Comparison of ENCODE assay signal across 24 mouse cellular contexts in the genomic region with DNA sequence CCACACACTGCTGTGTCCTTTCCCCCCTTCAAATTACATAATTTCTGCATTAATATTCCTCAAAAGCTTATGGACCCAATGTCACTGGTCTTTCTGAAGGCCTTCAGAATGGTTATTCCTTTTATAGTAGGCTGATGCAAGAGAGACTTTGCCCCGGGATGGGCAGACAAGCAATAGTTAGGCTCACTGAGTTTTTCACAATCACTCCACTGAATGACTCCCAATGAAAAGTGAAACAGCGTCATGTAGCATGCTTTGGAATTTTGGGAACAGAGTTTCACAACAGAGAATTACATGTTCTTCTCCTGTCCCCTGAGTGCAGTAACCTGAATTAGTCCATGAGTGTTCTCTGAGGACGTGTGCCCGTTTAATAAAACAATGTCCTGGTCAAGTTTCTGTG.
DNase-seq lines count a peak whose midpoint lies in the region; ATAC-seq and TF ChIP-seq lines count a peak whose summit lies in the region.
"Had no signal": no experiment of that assay in that cellular context is flagged by ENCODE, and none has a peak within 500 bp of the region (broad histone marks: within the 10 kb centered on the region; RNA-seq: fewer than 3 reads in every experiment).

No protein-coding gene starts in this region.

- no peaks in the 10 kb centered on the region for H3K27me3 ChIP-seq in heart, embryonic 11.5 days (ENCODE audit: control insufficient read depth, insufficient read depth, low read length)
- H3K27me3 ChIP-seq: hindbrain, embryonic 12.5 days; limb, embryonic 13.5 days; megakaryocyte, embryonic 14.5 days; neural tube, embryonic 12.5 days had no signal

- H3K9me3 ChIP-seq in heart, embryonic 11.5 days (replicated peaks; ENCODE audit: control insufficient read depth, low read length) = no peaks in the 10 kb centered on the region
- H3K9me3 ChIP-seq: embryonic facial prominence, embryonic 10.5 days; hindbrain, embryonic 12.5 days; limb, embryonic 13.5 days; megakaryocyte, embryonic 14.5 days; neural tube, embryonic 12.5 days had no signal

- WGBS in large intestine, adult 2 months = 45% methylated on average over 4 of the region's 4 CpGs
- 80% methylated on average over 4 of the region's 4 CpGs for WGBS in heart, embryonic 11.5 days (ENCODE audit: insufficient replicate concordance)

- H3K4me1 ChIP-seq in embryonic fibroblast, embryonic 13.5 days (ENCODE audit: control insufficient read depth, insufficient read depth, low read length) = no peaks in the 10 kb centered on the region
- H3K4me1 ChIP-seq in heart, embryonic 11.5 days (ENCODE audit: control insufficient read depth, insufficient read depth, low read length) = no peaks in the 10 kb centered on the region
- H3K4me1 ChIP-seq: embryonic facial prominence, embryonic 10.5 days; hindbrain, embryonic 12.5 days; limb, embryonic 13.5 days; megakaryocyte, embryonic 14.5 days; neural tube, embryonic 12.5 days had no signal

- peak; percentile 5 for DNase-seq in gastrocnemius, postnatal 25 days
- no peak for DNase-seq in gastrocnemius, postnatal 10 days
- peak; percentile 26 for DNase-seq in adipocyte (ENCODE audit: low spot score)
- peak; percentile 55 for DNase-seq in large intestine, adult 2 months (ENCODE audit: low read depth, low spot score)
- no peak for DNase-seq in left cerebral cortex, postnatal 4 days
- DNase-seq: adrenal gland, adult 8-10 months; B cell, adult 2 months; cerebellum, adult 11 months; cerebellum, postnatal 10 days; forebrain, postnatal 0 days; kidney, adult 8-10 months; kidney, postnatal 14 days; lung, embryonic 14.5 days; midbrain, embryonic 14.5 days; right cerebral cortex, postnatal 14 days; thymus, postnatal 25 days had no signal

- H3K4me2 ChIP-seq in heart, embryonic 11.5 days = no peak overlapping the region
- H3K4me2 ChIP-seq: hindbrain, embryonic 12.5 days; limb, embryonic 13.5 days; lung, embryonic 14.5 days; neural tube, embryonic 12.5 days had no signal

- H3K4me3 ChIP-seq in embryonic fibroblast, embryonic 13.5 days (ENCODE audit: insufficient read depth, low read length) = no peak overlapping the region
- no peak overlapping the region for H3K4me3 ChIP-seq in heart, embryonic 11.5 days (ENCODE audit: low read depth, low read length)
- H3K4me3 ChIP-seq: embryonic facial prominence, embryonic 10.5 days; hindbrain, embryonic 12.5 days; layer of hippocampus, adult 2 months; limb, embryonic 13.5 days; megakaryocyte, embryonic 14.5 days; neural tube, embryonic 12.5 days had no signal

- no peak for TF ChIP-seq CTCF in embryonic fibroblast, embryonic 13.5 days (IDR thresholded peaks at IDR 0.05; ENCODE audit: borderline replicate concordance, insufficient read depth, low read length)

- H3K9ac ChIP-seq in heart, embryonic 11.5 days (ENCODE audit: low read depth, low read length) = no peak overlapping the region
- H3K9ac ChIP-seq: forebrain, postnatal 0 days; hindbrain, embryonic 12.5 days; limb, embryonic 13.5 days; lung, embryonic 14.5 days; neural tube, embryonic 12.5 days had no signal

- ATAC-seq in heart, embryonic 11.5 days (replicated peaks; ENCODE audit: insufficient number of reproducible peaks, low FRiP score, low TSS enrichment) = no peak
- ATAC-seq: forebrain, postnatal 0 days had no signal

- H3K27ac ChIP-seq in embryonic fibroblast, embryonic 13.5 days (ENCODE audit: insufficient read depth, low read length) = peak overlapping the region; percentile 87
- H3K27ac ChIP-seq in heart, embryonic 11.5 days (ENCODE audit: low read depth, low read length) = no peak overlapping the region
- H3K27ac ChIP-seq: embryonic facial prominence, embryonic 10.5 days; hindbrain, embryonic 12.5 days; layer of hippocampus, adult 2 months; limb, embryonic 13.5 days; neural tube, embryonic 12.5 days had no signal

- no peaks in the 10 kb centered on the region for H3K36me3 ChIP-seq in heart, embryonic 11.5 days (ENCODE audit: control insufficient read depth, insufficient read depth, low read length)
- H3K36me3 ChIP-seq: embryonic facial prominence, embryonic 10.5 days; hindbrain, embryonic 12.5 days; limb, embryonic 13.5 days; neural tube, embryonic 12.5 days had no signal

- TF ChIP-seq POLR2A in embryonic fibroblast, embryonic 13.5 days (IDR thresholded peaks at IDR 0.05; ENCODE audit: low read depth, low read length) = no peak

- intact Hi-C loops in left cerebral cortex, postnatal 4 days (cut with DNase I) = no loop called here

Comparison
In these comparisons a context has a peak if more than half of its experiments do, and no peak if none do; other contexts are left out.
1. DNase-seq: peak in gastrocnemius, postnatal 25 days (single experiment), adipocyte (single experiment) and large intestine, adult 2 months (single experiment); none in gastrocnemius, postnatal 10 days (single experiment) and left cerebral cortex, postnatal 4 days (single experiment).